Mouse (Mus musculus) cerebellum, adult 2 months (tissue): Measurements from ENCODE around the gene Hoxb3. TPM values are rescaled to one million over a fixed set of nuclear protein-coding genes. Genes with fewer than 3 reads are reported as not detected.

Source experiments
- DNase-seq, 2 experiments: peaks; one replicate each; pipeline ENCODE4 v3.0.0; 2021
- H3K27ac ChIP-seq: fragments of 200-500 bp; 2 replicates; pipeline ENCODE4 v1.5.1; 2012; ENCODE audit warnings: low read length, control low read depth, inconsistent platforms; ENCODE audit not compliant: insufficient read depth
- H3K27me3 ChIP-seq: fragments of 200-500 bp; 2 replicates; pipeline ENCODE4 v1.6.1; 2012; ENCODE audit warnings: inconsistent platforms, mild to moderate bottlenecking, low read length, moderate library complexity; ENCODE audit not compliant: control insufficient read depth, insufficient read depth
- H3K4me1 ChIP-seq: fragments of 200-500 bp; 2 replicates; pipeline ENCODE4 v1.6.1; 2011; ENCODE audit warnings: low read length; ENCODE audit not compliant: control insufficient read depth, insufficient read depth
- H3K4me3 ChIP-seq: fragments of 200-500 bp; replicated peaks from 2 replicates; pipeline ENCODE3; 2011; ENCODE audit warnings: mild to moderate bottlenecking, low read depth, low read length, control low read depth; ENCODE audit not compliant: insufficient read depth
- CTCF ChIP-seq: fragments of 200-500 bp; IDR thresholded peaks from 2 replicates; pipeline ENCODE4 v1.5.1; 2011; ENCODE audit warnings: low read depth, mild to moderate bottlenecking, control low read depth, low read length, moderate library complexity, borderline replicate concordance; ENCODE audit not compliant: insufficient read depth
- POLR2A ChIP-seq: fragments of 200-500 bp; IDR thresholded peaks from 2 replicates; pipeline ENCODE4 v1.6.1; 2011; ENCODE audit warnings: low read length, control low read depth, borderline replicate concordance; ENCODE audit not compliant: insufficient read depth
- WGBS: fragments of 180-500 bp; shearing (Covaris S2); methylation state at CpG from one replicate; pipeline ENCODE4 v1.1.7; 2018; 5-methylcytosine and 5-hydroxymethylcytosine counted together
- polyA plus RNA-seq: library from polyadenylated mRNA; depleted of rRNA; stranded (reverse); fragments of >200 nt; gene quantifications from 2 replicates; pipeline ENCODE4 v1.2.3, GENCODE M21; 2012

Gene Hoxb3
- polyA plus RNA-seq, 1 experiment, result 5.5 TPM

DNA sequence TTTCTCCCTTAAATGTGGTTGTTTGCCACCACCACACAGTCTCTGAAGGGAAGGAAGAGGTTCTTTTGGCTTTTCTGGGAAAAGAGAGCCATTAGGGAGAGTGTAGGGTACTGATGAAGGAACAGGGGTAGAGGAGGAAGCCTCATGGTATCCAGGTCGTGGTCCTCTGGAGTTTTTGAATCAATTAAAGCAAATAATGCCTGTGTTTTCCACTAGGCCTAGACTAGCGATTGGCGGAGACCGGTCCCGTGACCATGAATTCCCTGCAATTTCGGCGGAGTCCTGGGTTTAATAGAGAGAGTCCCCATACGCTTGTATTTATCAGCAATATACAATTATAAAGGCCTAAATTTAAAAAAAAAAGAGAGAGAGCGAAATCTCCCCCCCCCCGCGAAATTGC, 28.2 kb downstream of the Hoxb3 start:
- H3K27ac ChIP-seq, result no peak overlapping the region
- TF ChIP-seq CTCF (no peak), POLR2A (no peak)

DNA sequence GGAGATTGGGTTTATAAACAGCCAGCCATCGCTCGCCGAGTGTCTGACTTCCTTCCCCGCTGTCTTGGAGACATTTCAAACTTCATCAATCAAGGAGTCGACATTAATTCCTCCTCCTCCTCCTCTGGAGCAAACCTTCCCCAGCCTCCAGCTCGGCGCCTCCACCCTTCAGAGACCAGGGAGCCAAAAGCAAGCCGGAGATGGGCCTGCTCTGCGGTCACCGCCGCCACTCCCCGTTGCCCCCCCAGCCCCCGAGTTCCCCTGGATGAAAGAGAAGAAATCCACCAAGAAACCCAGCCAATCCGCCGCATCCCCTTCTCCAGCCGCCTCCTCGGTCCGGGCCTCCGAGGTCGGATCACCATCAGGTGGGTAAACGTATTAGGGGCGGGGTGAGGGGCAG, 28.7 kb downstream of the Hoxb3 start:
- WGBS, result 2% methylated on average over 22 of the region's 22 CpGs
- Histone ChIP-seq H3K4me3 (no peak overlapping the region), H3K4me1 (no peaks in the 10 kb centered on the region), H3K27me3 (peaks cover 14% of the 10 kb centered on the region), H3K27ac (no peak overlapping the region)
- TF ChIP-seq POLR2A (no peak), CTCF (no peak)
- no peak for DNase-seq

More for the DNA sequence above, 28.2 kb downstream of the Hoxb3 start:
- Histone ChIP-seq H3K4me1 (no peaks in the 10 kb centered on the region), H3K27me3 (peaks cover 16% of the 10 kb centered on the region), H3K4me3 (no peak overlapping the region)
- WGBS, result 7% methylated on average over 11 of the region's 11 CpGs
- DNase-seq, result no peak

DNA sequence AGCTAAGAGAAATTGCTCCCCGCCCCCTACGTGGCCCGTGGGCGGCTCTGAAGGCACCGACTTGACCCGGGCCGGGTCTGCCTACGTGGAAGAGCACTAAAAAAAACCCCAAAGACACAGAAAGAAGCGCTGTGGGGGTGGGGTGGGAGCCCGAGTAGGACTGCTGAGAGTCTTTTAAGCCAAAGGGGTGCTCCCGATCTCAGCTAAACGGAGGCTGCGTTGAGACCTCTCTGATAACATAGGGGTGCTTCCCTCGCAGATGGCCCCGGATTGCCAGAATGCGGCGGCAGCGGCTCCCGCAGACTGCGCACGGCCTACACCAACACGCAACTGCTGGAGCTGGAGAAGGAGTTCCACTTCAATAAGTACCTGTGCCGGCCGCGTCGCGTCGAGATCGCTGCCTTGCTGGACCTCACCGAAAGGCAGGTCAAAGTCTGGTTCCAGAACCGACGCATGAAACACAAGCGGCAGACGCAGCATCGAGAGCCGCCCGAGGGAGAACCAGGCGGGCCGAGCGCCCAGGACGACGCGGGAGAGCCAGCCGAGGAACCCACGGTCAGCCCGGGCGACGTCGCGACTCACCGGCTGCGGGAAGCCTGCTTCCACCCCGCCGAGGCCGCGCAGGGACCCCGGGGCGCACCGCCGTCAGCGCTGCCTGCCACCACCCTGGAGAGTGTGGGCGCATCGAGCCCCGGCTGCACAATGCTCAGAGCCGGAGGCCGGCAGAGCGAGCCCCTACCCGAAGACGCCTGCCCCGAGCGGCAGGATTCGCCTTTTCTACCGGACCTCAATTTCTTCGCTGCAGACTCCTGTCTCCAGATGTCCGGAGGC, 29.8 kb downstream of the Hoxb3 start:
- no peak overlapping the region for H3K4me3 ChIP-seq
- no peak for TF ChIP-seq CTCF
- TF ChIP-seq POLR2A, result no peak
- no peaks in the 10 kb centered on the region for H3K4me1 ChIP-seq
- peaks cover 13% of the 10 kb centered on the region for H3K27me3 ChIP-seq
- WGBS, result 2% methylated on average over 75 of the region's 75 CpGs
- H3K27ac ChIP-seq, result no peak overlapping the region
- no peak for DNase-seq

DNA sequence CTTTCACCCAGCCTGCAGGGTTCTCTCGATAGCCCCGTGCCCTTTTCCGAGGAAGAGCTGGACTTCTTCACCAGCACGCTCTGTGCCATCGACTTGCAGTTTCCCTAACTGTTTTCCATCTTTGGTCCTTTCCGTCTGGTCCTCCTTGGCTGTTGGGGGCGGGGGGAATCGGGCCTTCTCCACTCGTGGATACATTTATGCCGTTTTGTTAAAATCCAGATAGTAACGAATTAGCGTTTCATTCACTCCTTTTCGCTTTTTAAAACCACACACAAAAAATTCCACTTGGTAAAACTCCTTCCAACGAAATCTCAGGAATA, 30.4 kb downstream of the Hoxb3 start:
- TF ChIP-seq POLR2A (no peak), CTCF (no peak)
- WGBS, result 2% methylated on average over 14 of the region's 14 CpGs
- Histone ChIP-seq H3K4me3 (no peak overlapping the region), H3K4me1 (no peaks in the 10 kb centered on the region), H3K27ac (no peak overlapping the region), H3K27me3 (peaks cover 13% of the 10 kb centered on the region)
- peak in 1 of 2 experiments; percentile 22 for DNase-seq

DNA sequence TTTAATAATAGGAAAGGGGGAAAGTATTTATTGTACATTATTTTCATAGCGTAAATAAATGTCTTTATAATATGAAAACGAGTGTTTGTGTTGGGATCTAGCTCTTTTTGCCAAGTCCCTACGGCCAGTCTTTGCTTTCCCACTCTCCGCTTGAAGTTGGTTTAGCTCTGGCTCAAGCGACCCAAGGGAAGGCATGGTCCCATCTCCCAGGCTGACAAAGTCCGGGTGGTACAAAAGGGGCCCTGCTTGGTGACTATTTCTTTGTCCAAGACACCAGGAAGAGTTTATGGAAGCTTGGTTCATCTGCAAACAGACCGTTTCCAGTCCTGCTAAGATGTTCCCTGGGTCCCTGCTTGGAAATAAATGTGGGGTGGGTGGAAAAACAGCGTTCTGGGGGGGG, 30.8 kb downstream of the Hoxb3 start:
- WGBS, result 5% methylated on average over 8 of the region's 8 CpGs
- DNase-seq, result no peak
- no peak overlapping the region for H3K4me3 ChIP-seq
- no peaks in the 10 kb centered on the region for H3K4me1 ChIP-seq
- TF ChIP-seq CTCF (no peak), POLR2A (no peak)
- no peak overlapping the region for H3K27ac ChIP-seq
- H3K27me3 ChIP-seq, result peaks cover 13% of the 10 kb centered on the region

DNA sequence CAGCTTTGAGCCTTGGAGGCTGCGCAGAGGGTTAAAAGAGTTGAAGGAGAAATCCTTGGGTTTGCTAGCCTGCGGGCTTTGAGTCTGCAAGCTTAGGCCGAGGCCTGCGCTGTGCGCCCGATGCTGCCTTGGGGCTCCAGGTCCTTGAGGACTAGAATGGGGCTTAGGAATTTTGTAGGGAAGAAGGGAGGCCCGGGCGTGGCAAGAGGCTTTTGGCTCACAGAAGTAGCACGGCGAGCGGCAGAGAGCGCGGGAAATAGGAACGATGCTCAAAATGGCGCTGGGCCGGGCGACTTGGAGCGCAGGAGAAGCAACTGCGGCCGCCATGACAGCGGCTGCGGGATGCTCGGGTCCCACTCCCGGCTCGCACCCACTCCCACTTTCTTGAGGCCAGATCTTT, 31.2 kb downstream of the Hoxb3 start:
- H3K4me3 ChIP-seq, result no peak overlapping the region
- peaks cover 13% of the 10 kb centered on the region for H3K27me3 ChIP-seq
- no peak for TF ChIP-seq CTCF
- TF ChIP-seq POLR2A, result no peak
- 2% methylated on average over 25 of the region's 25 CpGs for WGBS
- no peaks in the 10 kb centered on the region for H3K4me1 ChIP-seq
- no peak overlapping the region for H3K27ac ChIP-seq
- no peak for DNase-seq

DNA sequence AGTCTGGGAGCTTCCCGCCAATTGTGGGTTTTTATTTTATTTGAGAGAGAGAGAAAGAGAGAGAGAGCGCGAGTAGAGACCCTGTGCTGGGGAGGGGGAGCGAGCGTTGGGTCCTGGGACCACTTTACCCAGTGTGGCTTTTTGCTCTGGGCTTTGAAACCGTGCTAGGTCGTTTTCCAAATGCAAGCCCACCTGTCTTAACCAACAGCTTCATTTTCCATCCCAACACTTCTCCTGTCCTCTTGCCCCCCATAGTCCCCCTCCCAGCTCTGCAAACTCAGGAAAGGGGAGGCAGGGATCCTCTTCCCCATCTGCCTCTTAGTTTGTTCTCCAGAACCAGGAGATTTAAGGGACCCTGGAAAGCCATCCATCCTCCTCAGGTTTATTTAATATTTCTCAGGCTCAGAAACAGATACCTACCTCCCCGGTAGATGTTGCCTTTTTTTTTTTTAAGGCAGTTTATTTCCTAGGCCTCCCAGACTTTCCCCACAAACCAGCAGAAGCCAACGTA, 31.7 kb downstream of the Hoxb3 start:
- no peaks in the 10 kb centered on the region for H3K4me1 ChIP-seq
- 2% methylated on average over 9 of the region's 9 CpGs for WGBS
- DNase-seq, result no peak
- peaks cover 13% of the 10 kb centered on the region for H3K27me3 ChIP-seq
- TF ChIP-seq CTCF (no peak), POLR2A (no peak)
- no peak overlapping the region for H3K4me3 ChIP-seq
- H3K27ac ChIP-seq, result no peak overlapping the region

DNA sequence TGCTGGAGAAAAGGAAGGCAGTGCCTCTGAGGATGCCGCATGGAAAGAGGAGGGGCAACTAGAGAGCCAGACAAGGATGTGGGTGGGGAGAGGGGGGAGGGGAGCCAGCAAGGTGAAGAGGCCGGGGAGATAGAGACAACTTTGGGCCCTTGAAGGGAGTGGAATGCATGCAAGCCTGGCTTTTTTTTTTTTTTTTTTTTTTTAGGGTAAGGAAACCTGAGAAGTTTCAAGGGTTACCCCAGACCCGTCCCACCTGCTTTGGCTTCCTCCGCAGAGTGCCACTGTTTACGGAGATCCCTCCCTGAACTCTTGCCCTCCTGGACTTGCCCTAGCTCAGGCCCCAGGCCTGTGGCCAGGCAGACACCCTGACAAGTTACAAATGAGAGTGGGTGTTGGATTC, 40.7 kb downstream of the Hoxb3 start:
- Histone ChIP-seq H3K4me3 (no peak overlapping the region), H3K27me3 (peaks cover 2% of the 10 kb centered on the region; the same call in 1 of the 2 replicates), H3K27ac (no peak overlapping the region), H3K4me1 (no peaks in the 10 kb centered on the region)
- TF ChIP-seq CTCF, result no peak
- TF ChIP-seq POLR2A, result no peak
- DNase-seq, result no peak
- 4% methylated on average over 5 of the region's 5 CpGs for WGBS
